8 mouse cellular contexts compared by ENCODE assay signal in genomic region chr6:113660492-113661352, GRCm38 (mm10). TPM values are rescaled to one million over a fixed set of nuclear protein-coding genes. Genes with fewer than 3 reads are reported as not detected.
DNase-seq lines count a peak whose midpoint lies in the region; ATAC-seq and TF ChIP-seq lines count a peak whose summit lies in the region.

No protein-coding gene starts in this region.

- peaks cover 22% of the 10 kb centered on the region; the same call in 1 of the 2 replicates for H3K79me2 ChIP-seq in liver, adult 2 months (ENCODE audit: control insufficient read depth, insufficient read depth, low read length)

- H3K27me3 ChIP-seq in liver, adult 2 months (ENCODE audit: control insufficient read depth, insufficient read depth, low read length): no peaks in the 10 kb centered on the region
- no peaks in the 10 kb centered on the region for H3K27me3 ChIP-seq in stomach, embryonic 15.5 days (replicated peaks)
- H3K27me3 ChIP-seq in hindbrain, embryonic 10.5 days (ENCODE audit: insufficient read depth, poor library complexity, severe bottlenecking): no peaks in the 10 kb centered on the region

- H3K4me3 ChIP-seq in liver, adult 2 months (ENCODE audit: insufficient read depth, low read depth, low read length): no peak overlapping the region
- H3K4me3 ChIP-seq in stomach, embryonic 15.5 days (replicated peaks): no peak overlapping the region
- no peak overlapping the region for H3K4me3 ChIP-seq in hindbrain, embryonic 10.5 days

- peaks cover 48% of the 10 kb centered on the region for H3K4me1 ChIP-seq in liver, adult 2 months (ENCODE audit: control insufficient read depth, insufficient read depth, low read length)
- peaks cover 9% of the 10 kb centered on the region; the same call in 1 of the 2 replicates for H3K4me1 ChIP-seq in stomach, embryonic 15.5 days
- peaks cover 21% of the 10 kb centered on the region for H3K4me1 ChIP-seq in hindbrain, embryonic 10.5 days (replicated peaks)

- no peaks in the 10 kb centered on the region for H3K9me3 ChIP-seq in stomach, embryonic 15.5 days
- H3K9me3 ChIP-seq in hindbrain, embryonic 10.5 days: no peaks in the 10 kb centered on the region

- DNase-seq in adrenal gland, adult (ENCODE audit: inconsistent age in 2 of 2, low spot score in 1 of 2): peak; percentile 41 to 69
- no peak for DNase-seq in adrenal gland, postnatal 4 days (ENCODE audit: low spot score in 2 of 2)
- DNase-seq in lung, postnatal 25 days (ENCODE audit: low spot score): peak; percentile 53
- DNase-seq in lung, postnatal 4 days: no peak
- DNase-seq in liver, adult 2 months (ENCODE audit: extremely low read depth, low read depth, low spot score): peak; percentile 76
- DNase-seq in hindbrain, embryonic 10.5 days (ENCODE audit: low spot score): no peak
- DNase-seq in thymus, postnatal 4 days: no peak

- 26% methylated on average over 14 of the region's 14 CpGs for WGBS in liver, adult 2 months
- 64% methylated on average over 14 of the region's 14 CpGs for WGBS in stomach, embryonic 15.5 days
- 71% methylated on average over 14 of the region's 14 CpGs for WGBS in hindbrain, embryonic 10.5 days

- no peak for TF ChIP-seq POLR2A in liver, adult 2 months (IDR thresholded peaks at IDR 0.05; ENCODE audit: extremely low read depth, insufficient read depth, low read length)

- ATAC-seq in stomach, embryonic 15.5 days (ENCODE audit: insufficient read depth, low FRiP score, low read depth): no peak

- H3K36me3 ChIP-seq in liver, adult 2 months (ENCODE audit: control insufficient read depth, insufficient read depth, low read length): no peaks in the 10 kb centered on the region
- no peaks in the 10 kb centered on the region for H3K36me3 ChIP-seq in stomach, embryonic 15.5 days
- no peaks in the 10 kb centered on the region for H3K36me3 ChIP-seq in hindbrain, embryonic 10.5 days

- H3K27ac ChIP-seq in liver, adult 2 months (replicated peaks; ENCODE audit: insufficient read depth, low read depth, low read length): peak overlapping the region; percentile 40
- peak overlapping the region; percentile 31; the same call in 1 of the 2 replicates for H3K27ac ChIP-seq in stomach, embryonic 15.5 days
- no peak overlapping the region for H3K27ac ChIP-seq in hindbrain, embryonic 10.5 days

- H3K4me2 ChIP-seq in stomach, embryonic 15.5 days: no peak overlapping the region

- H3K9ac ChIP-seq in liver, adult 2 months (ENCODE audit: low read depth, low read length): no peak overlapping the region
- no peak overlapping the region for H3K9ac ChIP-seq in stomach, embryonic 15.5 days

- no peak for TF ChIP-seq CTCF in liver, adult 2 months (IDR thresholded peaks at IDR 0.05; ENCODE audit: low read depth, low read length)

RNA-seq across cellular contexts. Expression of gene Irak2, which starts 22.5 kb away (rescaled TPM):
- 10 to 100 TPM; 12.5 to 13.2 TPM for total RNA-seq in adrenal gland, postnatal 4 days (2021)
- total RNA-seq in liver, adult 2 months (2014; rRNA removed): 18.2 and 20.7 TPM in 2 replicates
- 30.8 and 36.1 TPM in 2 replicates for polyA plus RNA-seq in liver, adult 2 months (2012; rRNA removed)
- polyA plus RNA-seq in stomach, embryonic 15.5 days (2015; fragmentation: Nextera tagmentation; extraction: Ambion mirVana): 8.0 and 10.0 TPM in 2 replicates
- 5.1 and 6.8 TPM in 2 replicates for polyA plus RNA-seq in hindbrain, embryonic 10.5 days (2016; fragmentation: Nextera tagmentation; extraction: Ambion mirVana)

RNA-seq across cellular contexts. Expression of gene Tatdn2, which starts 36.1 kb away (rescaled TPM):
- 10 to 100 TPM; 68.2 to 71.2 TPM for total RNA-seq in adrenal gland, postnatal 4 days (2021)
- 15.0 and 19.9 TPM in 2 replicates for total RNA-seq in liver, adult 2 months (2014; rRNA removed)
- polyA plus RNA-seq in liver, adult 2 months (2012; rRNA removed): 15.6 and 16.7 TPM in 2 replicates
- 0.81 and 0.99 TPM in 2 replicates for polyA plus RNA-seq in stomach, embryonic 15.5 days (2015; fragmentation: Nextera tagmentation; extraction: Ambion mirVana)
- 0.41 and 1.2 TPM in 2 replicates for polyA plus RNA-seq in hindbrain, embryonic 10.5 days (2016; fragmentation: Nextera tagmentation; extraction: Ambion mirVana)

RNA-seq across cellular contexts. Expression of gene Vhl, which starts 37.0 kb away (rescaled TPM):
- 10 to 100 TPM; 32.5 to 34.3 TPM for total RNA-seq in adrenal gland, postnatal 4 days (2021)
- 7.2 and 9.1 TPM in 2 replicates for total RNA-seq in liver, adult 2 months (2014; rRNA removed)
- 12.1 and 14.0 TPM in 2 replicates for polyA plus RNA-seq in liver, adult 2 months (2012; rRNA removed)
- polyA plus RNA-seq in stomach, embryonic 15.5 days (2015; fragmentation: Nextera tagmentation; extraction: Ambion mirVana): 39.5 and 43.6 TPM in 2 replicates
- 43.0 and 45.8 TPM in 2 replicates for polyA plus RNA-seq in hindbrain, embryonic 10.5 days (2016; fragmentation: Nextera tagmentation; extraction: Ambion mirVana)

RNA-seq across cellular contexts. Expression of gene Brk1, which starts 56.1 kb away (rescaled TPM):
- total RNA-seq in adrenal gland, postnatal 4 days (2021): 100 to 1,000 TPM; 194 to 195 TPM
- 70.3 and 76.0 TPM in 2 replicates for total RNA-seq in liver, adult 2 months (2014; rRNA removed)
- polyA plus RNA-seq in liver, adult 2 months (2012; rRNA removed): 75.9 and 80.3 TPM in 2 replicates
- 199 and 202 TPM in 2 replicates for polyA plus RNA-seq in stomach, embryonic 15.5 days (2015; fragmentation: Nextera tagmentation; extraction: Ambion mirVana)
- polyA plus RNA-seq in hindbrain, embryonic 10.5 days (2016; fragmentation: Nextera tagmentation; extraction: Ambion mirVana): 209 and 225 TPM in 2 replicates

RNA-seq across cellular contexts. Expression of gene Ghrl, which starts 59.0 kb away (rescaled TPM):
- total RNA-seq in adrenal gland, postnatal 4 days (2021): 1 to 10 TPM in 1 of 2 experiments, not detected in 1; 6.2 TPM
- total RNA-seq in liver, adult 2 months (2014; rRNA removed): not detected in 2 replicates
- polyA plus RNA-seq in liver, adult 2 months (2012; rRNA removed): not detected in 2 replicates
- polyA plus RNA-seq in stomach, embryonic 15.5 days (2015; fragmentation: Nextera tagmentation; extraction: Ambion mirVana): 57.1 and 57.5 TPM in 2 replicates
- polyA plus RNA-seq in hindbrain, embryonic 10.5 days (2016; fragmentation: Nextera tagmentation; extraction: Ambion mirVana): 0.98 TPM in 1 of 2 replicates, not detected in the other

Comparison
In these comparisons a context has a peak if more than half of its experiments do, and no peak if none do; other contexts are left out.
1. DNase-seq: peak in adrenal gland, adult (2 of 2), lung, postnatal 25 days (single experiment) and liver, adult 2 months (single experiment); none in adrenal gland, postnatal 4 days (0 of 2), lung, postnatal 4 days (0 of 2), hindbrain, embryonic 10.5 days (single experiment) and thymus, postnatal 4 days (single experiment).